22 mouse cellular contexts compared by ENCODE assay signal in the genomic region with DNA sequence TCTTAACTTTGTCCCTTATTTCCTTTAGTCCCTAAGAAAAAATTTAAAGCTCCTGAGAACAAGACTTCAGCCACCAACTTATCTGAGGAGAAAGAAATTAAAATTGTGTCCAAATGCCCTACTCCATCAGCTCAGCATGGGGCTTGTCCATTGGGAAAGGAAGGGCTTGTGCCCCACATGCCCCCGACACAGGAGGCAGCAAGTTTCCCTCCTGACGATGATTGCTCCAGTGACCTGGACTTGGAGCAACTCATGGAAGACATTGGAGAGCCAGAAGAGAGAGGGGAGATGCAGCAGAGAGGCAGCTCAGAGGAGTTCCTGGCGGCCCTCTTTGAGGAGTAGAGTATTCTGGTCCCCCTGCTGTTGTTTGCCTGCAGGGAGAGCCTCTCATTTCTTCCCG. TPM values are rescaled to one million over a fixed set of nuclear protein-coding genes. Genes with fewer than 3 reads are reported as not detected.
"Had no signal": no experiment of that assay in that cellular context is flagged by ENCODE, and none has a peak within 500 bp of the region (broad histone marks: within the 10 kb centered on the region; RNA-seq: fewer than 3 reads in every experiment).

No protein-coding gene starts in this region.

- DNase-seq: heart, postnatal 10 days; heart, postnatal 14 days; heart, postnatal 36 days; kidney, adult 11 months; kidney, adult 18-20 months; kidney, adult 2 months; kidney, adult 8-10 months; kidney, adult 9 months; kidney, postnatal 10 days; kidney, postnatal 14 days; kidney, postnatal 25 days; kidney, postnatal 36 days; kidney, postnatal 4 days; layer of hippocampus, adult 9-11 months; layer of hippocampus, postnatal 36 days had no signal

RNA-seq across cellular contexts. Expression of a gene that starts 35.8 kb away (rescaled TPM):
- total RNA-seq: hindbrain, postnatal 0 days; layer of hippocampus, adult 18-20 months; layer of hippocampus, adult 2 months; layer of hippocampus, postnatal 10 days; layer of hippocampus, postnatal 14 days; layer of hippocampus, postnatal 25 days; layer of hippocampus, postnatal 36 days; left cerebral cortex, adult 18-20 months had no signal
